ENCODE assay signal across 15 mouse cellular contexts in genomic region chr6:30042483-30042882, GRCm38 (mm10). TPM values are rescaled to one million over a fixed set of nuclear protein-coding genes. Genes with fewer than 3 reads are reported as not detected.
DNase-seq lines count a peak whose midpoint lies in the region; ATAC-seq and TF ChIP-seq lines count a peak whose summit lies in the region.
"Had no signal": no experiment of that assay in that cellular context is flagged by ENCODE, and none has a peak within 500 bp of the region (broad histone marks: within the 10 kb centered on the region; RNA-seq: fewer than 3 reads in every experiment).

No protein-coding gene starts in this region.

- H3K4me1 ChIP-seq in hindbrain, postnatal 0 days (ENCODE audit: insufficient read depth, low read length): no peaks in the 10 kb centered on the region
- H3K4me1 ChIP-seq in hindbrain, embryonic 16.5 days (ENCODE audit: control insufficient read depth, insufficient read depth, low read depth, low read length): 0 out of 2 replicates have a peak, but pooled peaks cover 3% of the 10 kb centered on the region
- H3K4me1 ChIP-seq: embryonic facial prominence, embryonic 12.5 days had no signal

- no peak overlapping the region for H3K27ac ChIP-seq in hindbrain, postnatal 0 days
- no peak overlapping the region for H3K27ac ChIP-seq in hindbrain, embryonic 16.5 days (ENCODE audit: low read depth, low read length)
- H3K27ac ChIP-seq: embryonic facial prominence, embryonic 12.5 days; forebrain, embryonic 10.5 days had no signal

- DNase-seq in adrenal gland, postnatal 14 days: peak; percentile 25
- DNase-seq in adrenal gland, adult 8-10 months: no peak
- DNase-seq in hindbrain, postnatal 0 days (ENCODE audit: low spot score): peak; percentile 61
- DNase-seq in right cerebral cortex, postnatal 10 days (ENCODE audit: low spot score in 2 of 2): peak; percentile 36 to 48
- DNase-seq in right cerebral cortex, adult 2 months (ENCODE audit: low spot score in 2 of 2): no peak
- peak; percentile 7 for DNase-seq in skeletal muscle tissue, adult 2 months (ENCODE audit: low read depth, low spot score)
- no peak for DNase-seq in kidney, adult 11 months
- DNase-seq: cerebellum, adult 2 months; kidney, postnatal 14 days; layer of hippocampus, postnatal 36 days; lung, adult 2 months had no signal

- no peaks in the 10 kb centered on the region for H3K27me3 ChIP-seq in hindbrain, postnatal 0 days (ENCODE audit: insufficient read depth, low read length)
- no peaks in the 10 kb centered on the region for H3K27me3 ChIP-seq in hindbrain, embryonic 16.5 days (replicated peaks; ENCODE audit: control insufficient read depth, insufficient read depth, low read length)
- H3K27me3 ChIP-seq: embryonic facial prominence, embryonic 12.5 days had no signal

- 53% methylated on average over 3 of the region's 3 CpGs for WGBS in hindbrain, postnatal 0 days
- 59% methylated on average over 3 of the region's 3 CpGs for WGBS in hindbrain, embryonic 16.5 days

- no peak overlapping the region for H3K4me2 ChIP-seq in hindbrain, postnatal 0 days (ENCODE audit: low read depth, low read length)
- H3K4me2 ChIP-seq in hindbrain, embryonic 16.5 days (ENCODE audit: low read length): no peak overlapping the region
- H3K4me2 ChIP-seq: embryonic facial prominence, embryonic 12.5 days had no signal

- no peaks in the 10 kb centered on the region for H3K9me3 ChIP-seq in hindbrain, postnatal 0 days (ENCODE audit: low read length)
- no peaks in the 10 kb centered on the region for H3K9me3 ChIP-seq in hindbrain, embryonic 16.5 days (ENCODE audit: control insufficient read depth, low read length)
- H3K9me3 ChIP-seq: embryonic facial prominence, embryonic 12.5 days; forebrain, embryonic 10.5 days had no signal

- ATAC-seq in hindbrain, postnatal 0 days: no peak
- ATAC-seq in hindbrain, embryonic 16.5 days: no peak
- ATAC-seq: inflammation-experienced regulatory T-cells, adult 6 months had no signal

- no peak overlapping the region for H3K9ac ChIP-seq in hindbrain, postnatal 0 days (replicated peaks; ENCODE audit: low read length)
- H3K9ac ChIP-seq in hindbrain, embryonic 16.5 days (ENCODE audit: low read depth, low read length): no peak overlapping the region
- H3K9ac ChIP-seq: embryonic facial prominence, embryonic 12.5 days had no signal

- no peaks in the 10 kb centered on the region for H3K36me3 ChIP-seq in hindbrain, postnatal 0 days (ENCODE audit: insufficient read depth, low read length)
- no peaks in the 10 kb centered on the region for H3K36me3 ChIP-seq in hindbrain, embryonic 16.5 days (ENCODE audit: control insufficient read depth, insufficient read depth, low read length)
- H3K36me3 ChIP-seq: embryonic facial prominence, embryonic 12.5 days had no signal

- no peak for TF ChIP-seq CTCF in hindbrain, postnatal 0 days (IDR thresholded peaks at IDR 0.05; ENCODE audit: low read depth)

- no peak overlapping the region for H3K4me3 ChIP-seq in hindbrain, postnatal 0 days (ENCODE audit: low read length)
- H3K4me3 ChIP-seq in hindbrain, embryonic 16.5 days (ENCODE audit: low read length): no peak overlapping the region
- H3K4me3 ChIP-seq: embryonic facial prominence, embryonic 12.5 days; forebrain, embryonic 10.5 days had no signal

RNA-seq across cellular contexts. Expression of gene Nrf1, which starts 5.3 kb away (rescaled TPM):
- 23.0 and 23.3 TPM in 2 replicates for total RNA-seq in adrenal gland, postnatal 14 days (2021)
- 10 to 100 TPM; 22.4 to 35.5 (median 27.2) TPM for total RNA-seq in adrenal gland, adult 8-10 months (2022)
- 71.9 and 77.7 TPM in 2 replicates for total RNA-seq in hindbrain, postnatal 0 days (2014; rRNA removed)
- 21.3 and 24.5 TPM in 2 replicates for polyA plus RNA-seq in hindbrain, postnatal 0 days (2015; fragmentation: Nextera tagmentation; extraction: Ambion mirVana)
- 28.4 and 35.6 TPM in 2 replicates for polyA plus RNA-seq in hindbrain, embryonic 16.5 days (2015; fragmentation: Nextera tagmentation; extraction: Ambion mirVana)

Comparison
In these comparisons a context has a peak if more than half of its experiments do, and no peak if none do; other contexts are left out.
1. DNase-seq: peak in adrenal gland, postnatal 14 days (single experiment), hindbrain, postnatal 0 days (single experiment), right cerebral cortex, postnatal 10 days (2 of 2) and skeletal muscle tissue, adult 2 months (single experiment); none in adrenal gland, adult 8-10 months (single experiment), right cerebral cortex, adult 2 months (0 of 2) and kidney, adult 11 months (single experiment).